Mouse (Mus musculus) heart, embryonic 15.5 days (tissue): ENCODE data around the gene Pga5. TPM values are rescaled to one million over a fixed set of nuclear protein-coding genes. Genes with fewer than 3 reads are reported as not detected.

Source experiments
- ATAC-seq: fragments of 200-750 bp; cut with Nextera tagmentation; replicated peaks from 2 replicates; pipeline ENCODE4 v1.8.0; 2017; ENCODE audit warnings: low read depth, moderate TSS enrichment; ENCODE audit not compliant: insufficient number of reproducible peaks, insufficient read depth, low FRiP score
- H3K27ac ChIP-seq: fragments of 300-500 bp; sonication (generic); 2 replicates; pipeline ENCODE4 v1.5.1; 2015; ENCODE audit warnings: mild to moderate bottlenecking, inconsistent platforms
- H3K27me3 ChIP-seq: fragments of 300-500 bp; sonication (generic); 2 replicates; pipeline ENCODE4 v1.6.1; 2015; ENCODE audit warnings: inconsistent platforms
- H3K36me3 ChIP-seq: fragments of 300-500 bp; sonication (generic); 2 replicates; pipeline ENCODE4 v1.6.1; 2015; ENCODE audit warnings: mild to moderate bottlenecking, inconsistent platforms
- H3K4me1 ChIP-seq: fragments of 300-500 bp; sonication (generic); replicated peaks from 2 replicates; pipeline ENCODE4 v1.6.1; 2015; ENCODE audit warnings: inconsistent platforms
- H3K4me2 ChIP-seq: fragments of 300-500 bp; sonication (generic); 2 replicates; pipeline ENCODE4 v1.6.1; 2015; ENCODE audit warnings: inconsistent platforms, mild to moderate bottlenecking, moderate library complexity
- H3K4me3 ChIP-seq: fragments of 300-500 bp; sonication (generic); 2 replicates; pipeline ENCODE4 v1.5.1; 2015; ENCODE audit warnings: mild to moderate bottlenecking, inconsistent platforms
- H3K9ac ChIP-seq: fragments of 300-500 bp; sonication (generic); 2 replicates; pipeline ENCODE4 v1.6.1; 2015; ENCODE audit warnings: mild to moderate bottlenecking, inconsistent platforms
- H3K9me3 ChIP-seq: fragments of 300-500 bp; sonication (generic); replicated peaks from 2 replicates; pipeline ENCODE4 v1.6.1; 2016; ENCODE audit warnings: inconsistent platforms
- WGBS: fragments of 180-500 bp; shearing (Covaris S2); methylation state at CpG from one replicate; pipeline ENCODE4 v1.1.7; 2015; ENCODE audit warnings: mixed read lengths; 5-methylcytosine and 5-hydroxymethylcytosine counted together
- polyA plus RNA-seq: library from polyadenylated mRNA; unstranded; fragments of >200 nt; fragmentation: Nextera tagmentation; extraction: Ambion mirVana; gene quantifications from 2 replicates; pipeline ENCODE4 v1.2.1, GENCODE M21; 2015

Gene Pga5
- not detected in 2 replicates for polyA plus RNA-seq

- H3K9ac ChIP-seq, result no peak within 1 kb of the TSS
- no peak within 1 kb of the TSS for H3K4me2 ChIP-seq
- H3K9me3 ChIP-seq, result no peaks in the 10 kb centered on the region
- 0 out of 2 replicates have a peak, but pooled peaks cover 3% of the 10 kb centered on the region for H3K27me3 ChIP-seq
- WGBS, result 22% methylated on average over 6 of the region's 6 CpGs
- H3K4me3 ChIP-seq, result no peak within 1 kb of the TSS
- no peak; the same call in 1 of the 2 replicates for ATAC-seq
- no peak within 1 kb of the TSS for H3K27ac ChIP-seq
- 0 out of 2 replicates have a peak, but pooled peaks cover 3% of the 10 kb centered on the region for H3K4me1 ChIP-seq
- H3K36me3 ChIP-seq, result no peaks in the 10 kb centered on the region
These were observed at the start of gene Pga5 for GRCm38 (mm10) chr19:10677915-10678771. Gene Pga5, minus strand, starts transcription at chr19:10678071.

- Histone ChIP-seq H3K9me3 (no peaks in the 10 kb centered on the region), H3K27ac (no peak overlapping the region), H3K4me3 (no peak overlapping the region), H3K4me2 (no peak overlapping the region), H3K9ac (no peak overlapping the region), H3K27me3 (no peaks in the 10 kb centered on the region), H3K36me3 (no peaks in the 10 kb centered on the region), H3K4me1 (peaks cover 21% of the 10 kb centered on the region)
- 70% methylated on average over 13 of the region's 13 CpGs for WGBS
- ATAC-seq, result no peak
These were observed 46.9 kb upstream of the Pga5 start for GRCm38 (mm10) chr19:10724629-10725363.

- 54% methylated on average over 5 of the region's 5 CpGs for WGBS
- Histone ChIP-seq H3K9me3 (no peaks in the 10 kb centered on the region), H3K4me2 (no peak overlapping the region), H3K4me1 (peaks cover 23% of the 10 kb centered on the region), H3K4me3 (no peak overlapping the region), H3K36me3 (no peaks in the 10 kb centered on the region), H3K27me3 (no peaks in the 10 kb centered on the region), H3K9ac (no peak overlapping the region), H3K27ac (no peak overlapping the region)
- no peak for ATAC-seq
These were observed 45.8 kb upstream of the Pga5 start for GRCm38 (mm10) chr19:10723649-10724048.

- Histone ChIP-seq H3K27me3 (no peaks in the 10 kb centered on the region), H3K4me3 (no peak overlapping the region), H3K4me1 (peaks cover 27% of the 10 kb centered on the region), H3K36me3 (no peaks in the 10 kb centered on the region), H3K27ac (no peak overlapping the region), H3K4me2 (0 out of 2 replicates have a peak overlapping the region, but pooled peaks have one; percentile 4), H3K9ac (no peak overlapping the region), H3K9me3 (no peaks in the 10 kb centered on the region)
- WGBS, result 18% methylated on average over 13 of the region's 13 CpGs
- ATAC-seq, result no peak
These were observed 45.2 kb upstream of the Pga5 start for GRCm38 (mm10) chr19:10723084-10723483.

- WGBS, result 44% methylated on average over 5 of the region's 5 CpGs
- no peak overlapping the region for H3K27ac ChIP-seq
- H3K4me3 ChIP-seq, result no peak overlapping the region
- no peak overlapping the region for H3K4me2 ChIP-seq
- H3K4me1 ChIP-seq, result peaks cover 31% of the 10 kb centered on the region
- H3K9me3 ChIP-seq, result no peaks in the 10 kb centered on the region
- H3K36me3 ChIP-seq, result no peaks in the 10 kb centered on the region
- H3K27me3 ChIP-seq, result no peaks in the 10 kb centered on the region
- no peak for ATAC-seq
- H3K9ac ChIP-seq, result no peak overlapping the region
These were observed 43.2 kb upstream of the Pga5 start for GRCm38 (mm10) chr19:10721064-10721463.

GRCm38 (mm10) chr19:10720524-10720923, 42.7 kb upstream of the Pga5 start:
- Histone ChIP-seq H3K4me2 (no peak overlapping the region), H3K9ac (no peak overlapping the region), H3K4me3 (no peak overlapping the region), H3K27ac (peak overlapping the region; percentile 7; the same call in 1 of the 2 replicates), H3K36me3 (no peaks in the 10 kb centered on the region), H3K4me1 (peaks cover 31% of the 10 kb centered on the region), H3K9me3 (no peaks in the 10 kb centered on the region), H3K27me3 (no peaks in the 10 kb centered on the region)
- 32% methylated on average over 3 of the region's 3 CpGs for WGBS
- no peak for ATAC-seq

GRCm38 (mm10) chr19:10719751-10720150, 41.9 kb upstream of the Pga5 start:
- Histone ChIP-seq H3K36me3 (no peaks in the 10 kb centered on the region), H3K4me3 (no peak overlapping the region), H3K9ac (no peak overlapping the region), H3K4me1 (peaks cover 31% of the 10 kb centered on the region), H3K27me3 (no peaks in the 10 kb centered on the region), H3K4me2 (no peak overlapping the region), H3K27ac (0 out of 2 replicates have a peak overlapping the region, but pooled peaks have one; percentile 7), H3K9me3 (no peaks in the 10 kb centered on the region)
- ATAC-seq, result no peak
- WGBS, result 49% methylated on average over 2 of the region's 2 CpGs

- H3K4me1 ChIP-seq, result peaks cover 29% of the 10 kb centered on the region
- ATAC-seq, result no peak
- peaks cover 12% of the 10 kb centered on the region; the same call in 1 of the 2 replicates for H3K36me3 ChIP-seq
- no peaks in the 10 kb centered on the region for H3K27me3 ChIP-seq
- no peak overlapping the region for H3K4me2 ChIP-seq
- no peak overlapping the region for H3K4me3 ChIP-seq
- no peak overlapping the region for H3K9ac ChIP-seq
- H3K9me3 ChIP-seq, result no peaks in the 10 kb centered on the region
- 0 out of 2 replicates have a peak overlapping the region, but pooled peaks have one; percentile 21 for H3K27ac ChIP-seq
- WGBS, result 43% methylated on average over 7 of the region's 7 CpGs
These were observed 40.4 kb upstream of the Pga5 start for GRCm38 (mm10) chr19:10718251-10718775.

GRCm38 (mm10) chr19:10715476-10715875, 37.6 kb upstream of the Pga5 start:
- Histone ChIP-seq H3K9ac (no peak overlapping the region), H3K27ac (no peak overlapping the region), H3K36me3 (peaks cover 38% of the 10 kb centered on the region), H3K4me3 (no peak overlapping the region), H3K4me2 (no peak overlapping the region), H3K9me3 (no peaks in the 10 kb centered on the region), H3K27me3 (no peaks in the 10 kb centered on the region), H3K4me1 (peaks cover 21% of the 10 kb centered on the region)
- 80% methylated on average over 6 of the region's 6 CpGs for WGBS
- no peak for ATAC-seq

- no peak for ATAC-seq
- 41% methylated on average over 4 of the region's 4 CpGs for WGBS
- no peak overlapping the region for H3K9ac ChIP-seq
These were observed 37.0 kb upstream of the Pga5 start for GRCm38 (mm10) chr19:10714682-10715475.

More at GRCm38 (mm10) chr19:10714682-10715475, 37.0 kb upstream of the Pga5 start:
- H3K9me3 ChIP-seq, result no peaks in the 10 kb centered on the region
- no peak overlapping the region for H3K27ac ChIP-seq
- H3K4me1 ChIP-seq, result peaks cover 21% of the 10 kb centered on the region
- no peak overlapping the region for H3K4me3 ChIP-seq
- no peak overlapping the region for H3K4me2 ChIP-seq
- peaks cover 38% of the 10 kb centered on the region for H3K36me3 ChIP-seq
- H3K27me3 ChIP-seq, result no peaks in the 10 kb centered on the region
